Mouse (Mus musculus) T-helper 1 cell (primary cell): ENCODE measurements at regions not wholly inside any gene's neighbourhood (a gene's known extent, or its start where the extent isn't known, plus 50 kb on each side); places are given as distances from the start of the nearest gene placed in this dataset.

ENCODE experiments used
- in situ Hi-C: fragments of 300-600 bp; cut with MboI, MseI; formaldehyde crosslinking; loops from one replicate; pipeline ENCODE4 v1.15.1; 2025; ENCODE audit warnings: high pct_unique_total_duplicates

DNA sequence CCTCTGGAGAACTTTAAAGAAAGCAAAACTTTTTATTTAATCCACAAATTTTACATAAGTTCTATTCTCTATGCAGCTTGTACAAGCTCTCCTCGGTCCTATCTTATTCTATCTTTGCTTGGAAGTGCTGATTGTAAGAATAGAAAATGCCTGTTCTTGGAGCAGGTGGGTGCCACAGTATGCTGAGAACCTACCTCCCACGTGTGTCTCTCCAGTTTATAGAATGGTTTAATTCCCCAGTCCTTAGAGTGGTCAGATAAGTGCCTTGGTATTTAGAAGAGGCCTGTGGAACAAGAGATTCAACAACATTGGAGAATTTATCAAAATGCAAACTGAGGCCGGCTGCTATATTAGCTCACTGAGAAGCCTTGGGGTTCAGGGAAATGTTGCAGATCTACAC lies 639.2 kb upstream of the Zeb2 start:
- in situ Hi-C loops = no loop called here

DNA sequence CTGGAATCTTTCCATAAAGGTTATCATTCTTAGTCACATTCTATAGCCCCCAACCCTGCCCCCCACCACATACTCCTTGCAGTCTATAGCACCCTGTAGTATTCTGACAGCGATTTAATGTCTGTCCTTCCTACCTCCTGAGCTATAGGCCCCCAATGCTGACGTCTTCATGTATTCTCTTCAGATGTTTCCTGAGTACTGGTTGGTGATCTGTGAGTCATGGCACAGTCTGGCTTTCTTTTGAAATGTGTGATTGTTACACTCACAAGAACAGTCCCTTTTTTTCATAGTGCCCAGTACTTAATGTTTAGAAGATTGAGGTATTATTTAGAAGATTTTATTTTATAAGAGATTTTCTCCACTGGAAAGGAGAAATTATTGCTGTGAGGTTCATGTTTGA lies 634.6 kb upstream of the Zeb2 start:
- in situ Hi-C loops = no loop called here

DNA sequence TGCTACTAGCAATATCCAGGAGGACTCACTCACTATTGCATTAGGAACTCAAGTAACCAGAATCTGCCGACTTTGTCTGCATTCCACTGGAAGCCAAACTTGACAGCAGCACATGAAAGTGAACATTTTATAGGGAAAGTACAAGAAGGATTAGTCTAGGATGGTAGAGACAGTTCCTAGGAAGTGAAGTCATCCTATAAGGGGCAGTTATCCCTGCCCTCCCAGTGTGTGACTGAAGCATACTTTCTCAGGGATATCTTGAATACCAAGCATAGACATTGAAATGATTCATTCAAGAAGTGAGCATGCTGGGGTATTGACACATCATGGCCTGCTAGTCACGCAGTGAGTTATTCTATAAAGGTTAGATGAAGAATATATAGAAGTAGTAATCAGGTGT lies 632.2 kb upstream of the Zeb2 start:
- in situ Hi-C loops = no loop called here

DNA sequence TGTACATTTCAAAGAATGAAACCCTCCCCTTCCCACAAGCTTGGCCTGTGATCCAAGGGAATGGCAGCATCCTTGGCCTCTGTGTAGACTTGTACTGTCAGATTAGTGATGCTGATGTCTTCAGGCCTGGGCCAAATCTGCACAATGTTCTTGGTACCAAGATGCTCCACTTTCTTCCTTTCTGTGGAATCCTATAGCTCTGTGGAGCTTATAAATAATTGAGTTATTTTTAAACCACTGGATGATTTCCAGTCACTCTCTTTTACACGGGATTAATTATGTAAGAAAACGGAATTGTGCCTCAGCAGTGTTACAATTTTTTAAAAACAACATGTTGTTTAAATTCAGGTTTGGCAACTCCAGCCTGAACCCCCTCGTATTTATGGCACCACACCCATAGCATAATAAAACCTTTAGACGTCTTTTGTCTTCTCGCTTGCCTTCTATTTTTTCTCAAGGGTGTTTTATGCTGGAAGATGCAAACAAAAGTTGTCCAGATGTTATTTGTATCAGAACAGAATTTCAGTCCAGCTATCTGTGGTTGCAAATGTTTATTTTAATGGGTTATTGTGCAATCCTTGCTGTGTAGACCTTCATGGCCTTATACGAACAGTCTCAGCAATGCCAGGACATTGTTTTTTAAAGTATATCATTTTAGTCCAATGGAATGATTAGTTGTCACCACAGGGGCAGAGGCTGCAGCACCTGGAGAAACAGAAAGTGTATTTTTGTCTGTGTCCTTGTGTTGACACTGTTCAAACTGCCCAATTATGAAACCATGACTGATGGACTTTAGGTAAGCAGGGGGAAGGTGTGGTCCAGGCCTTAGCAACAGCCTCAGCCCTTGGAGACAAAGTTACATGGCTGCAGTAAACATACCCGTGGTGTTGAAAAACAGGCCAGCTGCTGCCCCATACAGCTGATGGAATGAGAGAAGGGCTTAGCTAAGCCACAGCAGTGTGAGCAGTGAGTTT lies 630.4 kb upstream of the Zeb2 start:
- in situ Hi-C loops = no loop called here

DNA sequence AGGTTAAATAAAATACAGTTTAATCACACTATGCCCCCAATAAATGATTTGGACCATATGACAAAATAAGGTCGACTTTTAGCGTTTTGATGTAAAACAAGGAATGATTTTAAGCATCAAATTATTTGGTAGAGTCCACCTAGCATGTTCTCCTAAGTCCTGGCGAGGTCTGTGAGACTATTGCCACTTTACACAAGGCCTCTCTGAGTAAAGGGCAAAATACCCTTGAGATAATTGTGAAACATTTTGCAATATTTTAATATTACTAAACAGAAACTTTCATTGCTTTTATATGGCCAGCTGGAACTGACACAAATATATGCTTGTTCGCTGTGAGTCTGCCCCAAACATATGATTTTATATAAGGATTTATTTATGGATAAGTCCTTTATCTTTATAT lies 629.4 kb upstream of the Zeb2 start:
- in situ Hi-C loops = no loop called here

DNA sequence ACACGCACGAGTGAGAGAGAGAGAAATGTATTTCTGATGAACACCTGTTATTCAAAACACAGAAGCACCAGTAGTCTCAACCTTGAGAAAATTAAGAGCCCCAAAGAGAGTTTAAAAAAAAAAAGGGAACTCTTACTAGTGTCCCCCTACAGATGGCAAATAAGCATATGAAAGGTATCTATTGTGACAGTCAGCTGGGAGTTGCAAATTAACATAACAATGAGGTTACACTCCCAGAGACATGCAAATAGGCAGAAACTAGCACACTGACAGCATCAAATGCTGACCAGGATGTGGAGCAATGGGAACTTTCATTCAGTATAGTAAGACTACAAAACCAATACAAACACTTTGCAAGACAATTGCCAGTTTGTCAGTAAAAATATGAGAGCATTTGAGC lies 619.1 kb upstream of the Zeb2 start:
- in situ Hi-C loops = no loop called here

DNA sequence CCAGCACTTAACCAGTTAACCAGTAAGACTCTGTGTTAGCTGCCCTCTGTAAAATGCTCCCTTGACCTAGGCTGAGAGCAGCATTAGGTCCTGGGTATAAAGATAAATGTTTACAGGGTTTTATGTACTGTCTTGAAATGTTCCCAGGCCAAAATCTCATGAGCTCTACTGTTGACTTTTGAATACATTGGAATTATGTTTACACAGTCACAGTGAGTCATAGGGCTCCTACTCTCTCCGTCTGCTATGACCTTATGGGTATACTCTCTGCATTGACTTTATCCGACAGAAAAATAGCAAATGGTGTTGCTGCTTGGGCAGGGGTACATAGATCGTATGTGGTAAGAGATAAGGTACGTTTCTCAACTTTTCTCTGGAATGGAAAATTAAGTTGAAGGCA lies 596.8 kb upstream of the Zeb2 start:
- in situ Hi-C loops = no loop called here

DNA sequence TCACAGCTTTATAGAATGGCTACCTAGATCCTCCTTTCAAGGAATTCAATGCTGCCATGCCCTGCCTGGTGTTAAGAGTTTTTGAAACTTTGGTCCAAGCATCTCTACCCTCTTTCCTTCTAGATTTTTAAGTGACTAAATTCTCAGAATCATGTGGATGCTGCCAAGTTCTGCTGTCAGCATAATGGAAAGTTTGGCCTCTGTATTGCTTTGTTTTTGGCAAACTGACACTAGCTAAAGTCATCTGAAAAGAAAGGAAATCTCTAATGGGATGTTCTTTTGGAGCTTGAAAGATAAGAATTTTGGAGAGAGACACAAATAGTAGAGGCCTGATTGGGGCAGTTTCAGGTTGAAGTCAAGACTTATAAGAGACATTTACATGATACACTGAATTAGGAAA lies 589.8 kb upstream of the Zeb2 start:
- in situ Hi-C loops = no loop called here

DNA sequence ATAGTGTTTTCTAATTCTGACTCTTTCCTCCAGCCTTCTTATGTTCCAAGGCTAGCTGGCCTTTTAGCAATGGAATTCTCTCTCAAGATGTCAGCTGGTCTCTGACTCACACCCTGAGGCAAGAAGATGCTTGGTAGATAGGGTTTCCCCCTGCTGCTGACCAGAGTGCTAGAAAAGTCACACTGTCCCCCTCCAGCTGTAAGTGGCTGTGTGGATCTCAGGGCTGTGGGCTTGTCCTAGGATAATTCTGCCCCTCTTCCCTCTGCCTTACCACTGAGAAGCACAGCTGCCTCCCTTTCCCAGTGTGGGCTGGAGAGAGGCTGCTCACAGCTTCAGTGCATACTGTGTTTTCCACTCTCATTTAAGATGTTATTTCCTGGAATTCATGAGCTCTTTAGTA lies 585.3 kb upstream of the Zeb2 start:
- in situ Hi-C loops = no loop called here

DNA sequence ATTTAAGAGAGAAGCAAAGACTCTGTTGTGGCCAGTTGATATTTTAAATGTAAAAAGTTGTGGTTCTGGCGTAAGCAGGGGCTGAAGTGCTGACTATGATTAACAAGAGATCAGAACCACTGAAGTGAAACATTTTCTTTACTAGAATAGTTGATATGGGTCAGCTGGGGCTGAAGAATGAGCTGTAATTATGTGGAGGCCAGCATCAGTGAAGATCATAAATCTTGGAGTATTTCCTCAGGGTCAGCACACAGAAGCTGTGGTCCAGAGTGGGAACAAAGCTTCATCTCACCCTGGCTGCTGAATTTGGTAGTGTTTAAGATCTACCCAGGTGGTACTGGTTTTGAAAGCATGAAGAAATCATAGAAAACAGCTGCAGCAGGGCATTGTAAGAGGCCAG lies 583.4 kb upstream of the Zeb2 start:
- in situ Hi-C loops = no loop called here

DNA sequence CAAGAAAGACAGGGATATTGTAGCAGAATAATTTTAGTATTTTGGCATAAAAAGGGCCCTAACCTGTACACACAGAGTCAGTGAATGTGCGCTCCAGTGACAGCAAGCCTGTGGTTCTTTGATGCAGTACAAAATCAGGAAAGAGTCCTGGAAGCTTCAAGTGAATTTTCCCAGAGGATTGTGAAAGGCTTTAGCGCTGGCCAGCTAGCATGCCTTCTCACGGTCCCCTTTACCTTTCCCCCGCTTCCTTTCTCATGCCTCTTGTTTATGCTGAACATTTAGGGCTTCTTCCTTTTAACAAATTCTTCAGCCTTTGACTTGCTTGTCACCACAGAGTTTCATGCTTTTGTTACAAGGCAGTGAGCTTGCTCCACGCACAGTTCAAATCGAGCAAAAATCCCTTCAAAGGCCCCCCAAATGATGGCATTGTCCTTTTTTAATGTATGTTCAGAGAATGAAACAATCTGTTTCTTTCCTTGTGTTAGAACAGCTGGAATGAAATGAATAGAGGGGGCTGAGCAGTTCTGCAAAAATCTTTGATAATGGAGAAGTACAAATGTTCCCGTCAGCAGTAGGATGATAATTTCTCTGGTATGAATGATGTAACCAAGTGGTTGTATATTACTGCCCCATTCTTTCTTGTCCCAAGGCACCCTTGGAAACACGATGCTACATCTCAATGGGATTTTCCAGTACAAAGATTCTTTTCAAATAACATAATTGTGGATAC lies 576.3 kb upstream of the Zeb2 start:
- in situ Hi-C loops = no loop called here

DNA sequence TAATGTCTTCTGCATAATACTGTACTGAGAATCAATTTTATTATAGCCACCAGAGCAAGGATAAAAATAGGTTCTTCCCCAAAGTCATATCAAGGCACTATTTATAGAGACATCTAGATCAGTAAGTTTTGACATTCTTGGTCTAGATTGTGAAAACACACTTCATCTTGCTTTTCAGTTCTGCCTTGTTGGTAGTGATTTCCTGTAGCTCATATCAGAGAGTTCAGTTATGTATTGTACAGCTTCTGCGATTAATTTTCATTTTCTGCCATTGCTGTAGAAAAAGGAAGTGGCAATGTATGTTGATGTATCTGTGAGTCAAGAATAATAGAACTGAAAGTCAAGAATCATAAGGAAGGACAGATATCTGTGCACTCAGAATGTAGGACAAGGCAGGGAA lies 575.6 kb upstream of the Zeb2 start:
- in situ Hi-C loops = no loop called here

DNA sequence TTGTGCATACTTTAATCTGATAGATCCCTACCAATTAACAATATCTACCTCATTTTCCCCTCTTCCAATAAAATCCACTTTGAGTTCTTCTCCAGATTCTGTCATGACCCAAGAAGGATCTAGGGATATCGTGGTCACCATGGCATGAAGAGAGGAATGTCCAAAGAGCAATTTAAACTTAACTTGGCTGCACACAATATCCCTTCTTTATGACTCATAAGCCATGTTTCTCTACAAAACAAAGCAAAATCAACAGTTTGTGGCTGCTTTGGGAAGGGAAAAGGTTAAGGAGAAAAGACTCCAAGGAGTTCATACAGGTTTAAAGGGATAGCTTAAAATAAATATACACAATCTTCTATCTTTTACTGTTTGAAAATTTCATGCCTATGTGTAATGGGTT lies 571.8 kb upstream of the Zeb2 start:
- in situ Hi-C loops = no loop called here

DNA sequence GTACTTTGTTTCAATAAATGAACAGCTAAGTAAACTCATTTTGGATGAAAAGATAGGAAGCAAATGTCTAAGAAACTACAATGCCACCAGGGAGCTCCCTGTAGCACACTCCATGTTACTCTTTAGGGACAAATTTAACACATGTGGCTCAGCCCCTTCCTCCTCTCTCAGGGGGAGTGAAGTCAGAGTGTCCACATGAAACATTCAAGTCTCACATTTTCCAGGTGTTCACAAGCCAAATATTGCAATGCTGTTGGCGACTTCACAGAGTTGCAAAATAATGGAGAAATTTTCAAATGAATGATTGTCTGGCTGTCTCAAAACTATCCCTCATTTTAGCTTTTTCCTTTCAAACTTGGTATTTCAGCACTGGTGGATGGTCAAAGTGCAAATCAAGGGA lies 564.1 kb upstream of the Zeb2 start:
- in situ Hi-C loops = no loop called here

DNA sequence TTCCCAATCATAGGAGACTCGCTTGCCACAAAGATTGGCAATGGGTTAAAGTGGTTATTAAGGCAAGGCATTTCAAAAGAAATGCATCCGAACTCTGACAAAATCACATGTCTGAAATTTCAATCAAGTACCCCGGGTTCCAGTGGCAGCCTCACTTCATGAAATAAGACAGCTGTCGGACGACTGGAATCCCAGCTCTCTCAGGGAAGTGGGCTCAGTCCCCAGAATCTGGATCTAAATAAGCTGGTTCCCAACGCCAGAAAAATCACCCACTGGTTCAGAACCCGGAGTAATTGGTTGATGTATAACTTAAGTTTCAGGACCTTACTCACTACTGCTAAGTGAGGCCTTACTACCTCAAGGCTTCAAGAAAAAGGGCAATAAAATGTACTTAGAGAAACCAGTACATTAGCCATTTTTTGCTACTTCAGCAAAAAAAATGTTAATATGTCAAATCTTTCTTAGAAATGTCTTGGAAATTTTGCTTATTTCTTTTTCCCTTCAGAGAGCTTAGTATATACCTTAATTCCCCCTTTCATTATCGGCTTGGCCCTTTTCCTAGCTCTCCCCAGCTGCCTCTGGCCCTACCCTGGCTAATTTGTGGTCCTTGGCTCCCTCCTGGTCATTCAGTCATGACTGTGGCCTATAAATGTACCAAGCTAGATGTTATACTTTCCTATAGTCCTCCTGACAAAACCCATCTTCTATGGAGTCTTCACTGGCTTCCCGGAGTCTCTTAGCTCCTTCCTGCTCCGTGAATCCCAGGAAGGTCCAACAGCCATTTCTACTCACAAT lies 562.1 kb upstream of the Zeb2 start:
- in situ Hi-C loops = no loop called here

DNA sequence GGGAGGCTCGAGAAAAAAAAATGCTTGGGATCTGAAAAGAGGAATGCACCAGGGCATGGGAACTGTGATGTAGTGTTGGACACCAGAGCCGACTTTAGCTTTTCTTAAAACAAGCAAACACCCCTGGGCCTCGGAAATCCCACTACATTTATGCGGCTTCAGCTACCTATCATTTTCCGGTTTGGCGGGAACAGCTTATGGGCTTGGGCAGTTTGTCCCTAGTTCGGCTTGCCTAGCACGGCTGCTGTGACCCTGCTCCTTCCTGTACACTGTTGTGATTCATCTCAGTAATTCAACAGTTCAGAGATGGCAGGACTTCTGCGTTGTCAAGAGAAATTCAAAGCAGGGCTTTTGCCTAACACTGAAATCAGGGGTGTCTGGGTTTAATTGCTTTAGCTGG lies 561.5 kb upstream of the Zeb2 start:
- in situ Hi-C loops = no loop called here

DNA sequence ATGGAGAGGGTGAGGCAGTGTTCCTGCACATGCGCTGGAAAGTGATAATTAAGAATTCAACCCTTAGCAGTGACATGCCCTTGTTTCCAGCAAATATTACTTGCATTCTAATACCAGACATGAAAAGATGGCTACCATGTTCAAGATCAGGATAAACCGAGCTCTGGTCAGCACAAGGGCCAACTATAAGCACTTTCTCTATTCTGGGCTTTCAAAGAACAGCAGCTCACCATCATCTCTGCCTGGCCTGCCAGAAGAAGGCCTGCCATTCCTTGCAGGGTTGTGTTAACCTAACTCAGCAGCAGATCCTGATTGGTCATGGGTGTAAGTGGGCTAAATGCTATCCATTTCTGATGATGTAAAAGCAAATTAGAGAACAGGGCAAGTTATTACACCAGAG lies 558.6 kb upstream of the Zeb2 start:
- in situ Hi-C loops = no loop called here

DNA sequence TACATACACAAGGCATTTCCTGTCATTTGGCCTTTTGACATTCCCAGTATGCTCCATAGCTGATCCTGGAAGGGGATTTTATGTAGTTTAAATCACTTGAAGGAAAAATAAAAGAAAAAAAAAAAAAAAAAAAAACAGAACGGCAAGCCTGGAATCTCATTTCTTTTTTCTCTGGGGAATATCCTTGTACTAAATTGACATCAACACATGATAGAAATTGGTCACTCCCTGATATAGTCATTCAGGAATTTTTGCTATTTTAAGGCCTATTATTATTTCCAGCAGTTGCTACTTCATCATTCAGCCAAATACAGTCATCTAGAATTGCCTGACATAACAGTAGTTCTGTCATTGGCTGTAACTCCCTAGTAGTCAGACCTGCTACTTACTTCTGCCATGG lies 538.8 kb upstream of the Zeb2 start:
- in situ Hi-C loops = no loop called here

DNA sequence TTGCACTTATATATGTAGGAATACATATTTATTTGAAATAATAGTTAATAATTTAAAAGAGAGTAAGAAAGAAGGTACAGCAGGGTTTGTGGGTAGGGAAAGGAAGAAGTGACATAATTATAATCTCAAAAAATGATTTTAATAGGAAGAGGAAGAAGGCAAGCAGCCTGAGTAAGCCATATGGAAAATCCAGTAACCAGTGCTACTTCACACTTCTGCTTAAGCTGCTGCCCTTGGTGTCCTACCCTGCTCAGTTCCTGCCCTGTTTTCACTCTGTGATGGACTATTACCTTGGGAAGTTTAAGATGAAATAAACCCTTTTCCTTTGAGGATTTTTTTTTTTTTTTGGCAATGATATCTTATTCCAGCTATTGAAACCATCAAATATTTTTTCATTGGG lies 537.5 kb upstream of the Zeb2 start:
- in situ Hi-C loops = no loop called here

DNA sequence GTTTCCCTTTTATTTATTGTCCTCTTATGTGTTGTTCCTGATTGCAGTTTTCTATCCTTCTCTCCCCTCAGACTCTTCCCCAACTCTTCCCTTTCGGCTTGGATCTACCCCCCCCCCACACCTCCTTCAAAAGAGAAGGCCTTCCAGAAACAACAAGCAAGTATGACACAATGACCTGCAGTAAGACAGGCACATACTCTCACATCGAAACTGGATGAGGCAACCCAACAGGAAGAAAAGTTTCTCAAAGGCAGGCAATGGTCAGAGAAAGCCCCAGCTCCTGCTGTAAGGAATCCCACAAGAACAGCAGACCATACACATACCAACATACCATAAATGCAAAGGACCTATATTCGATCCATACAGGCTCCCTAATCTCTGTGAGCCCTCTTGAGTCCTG lies 535.8 kb upstream of the Zeb2 start:
- in situ Hi-C loops = no loop called here

DNA sequence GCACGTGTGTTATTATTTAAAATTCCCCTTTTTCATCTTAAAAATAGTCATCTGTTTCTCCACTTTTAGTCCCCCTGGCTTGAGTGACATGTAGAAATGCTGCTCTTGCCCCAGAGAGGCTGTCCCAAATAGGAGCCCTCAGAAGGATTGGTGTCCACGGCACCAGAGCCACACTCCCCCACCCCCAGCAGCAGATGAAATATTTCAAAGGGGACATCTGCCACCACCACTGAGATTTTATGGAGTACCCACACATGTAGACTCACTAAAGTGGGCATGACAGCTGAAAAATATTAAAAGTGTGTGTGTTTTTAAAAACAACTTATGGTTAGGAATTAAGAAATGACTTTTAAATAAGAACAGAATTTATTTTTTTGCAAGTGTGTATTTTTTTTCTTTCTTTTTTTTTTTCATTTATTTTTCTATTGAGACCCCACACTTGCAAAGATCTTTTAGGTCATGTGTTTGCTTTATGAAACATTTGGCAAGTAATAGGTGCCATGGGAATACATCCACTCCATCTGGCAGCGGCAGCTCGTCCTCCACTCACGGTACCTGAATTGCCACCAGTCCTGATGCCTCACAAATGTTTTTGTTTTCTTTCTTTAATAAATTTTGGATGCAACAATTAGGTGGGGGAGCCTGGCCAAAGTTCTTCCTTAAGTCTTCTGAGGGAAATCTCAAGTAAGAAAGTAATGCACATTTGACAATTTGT lies 533.2 kb upstream of the Zeb2 start:
- in situ Hi-C loops = no loop called here

DNA sequence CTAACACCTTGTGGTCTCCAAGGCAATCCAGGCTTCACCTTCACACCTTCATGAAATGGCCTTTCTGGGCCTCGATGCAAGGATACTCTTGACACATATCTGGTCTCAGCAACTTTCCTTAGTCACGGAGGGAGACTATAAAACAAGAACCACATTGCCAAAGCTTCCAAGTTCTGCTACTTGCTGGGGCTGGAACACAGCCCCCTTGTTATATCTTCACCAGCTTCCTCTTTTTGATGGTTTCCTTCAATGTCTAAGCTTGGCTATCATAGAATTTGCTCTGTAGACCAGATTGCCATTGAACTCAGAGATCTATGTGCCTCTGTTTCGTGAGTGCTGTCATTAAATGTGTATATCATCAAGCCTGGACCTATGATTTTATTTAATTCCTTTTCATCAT lies 530.7 kb upstream of the Zeb2 start:
- in situ Hi-C loops = no loop called here
